Mouse (Mus musculus): ENCODE results near the gene Napepld. TPM values are rescaled to one million over a fixed set of nuclear protein-coding genes. Genes with fewer than 3 reads are reported as not detected.
A peak's percentile ranks its signal among the peaks of the same experiment; 100 is the strongest.

The Napepld gene
- polyA plus RNA-seq (2015; fragmentation: Nextera tagmentation; extraction: Ambion mirVana) = 2.1 and 2.5 TPM in 2 replicates

- under 1% methylated on average over 59 of the region's 59 CpGs for WGBS
- no peaks in the 10 kb centered on the region for H3K9me3 ChIP-seq
- peak; percentile 99 for ATAC-seq (ENCODE audit: low FRiP score, low read depth)
- peak within 1 kb of the TSS; percentile 68 for H3K4me3 ChIP-seq
- H3K27me3 ChIP-seq = no peaks in the 10 kb centered on the region
- 0 out of 2 replicates have a peak, but pooled peaks cover 4% of the 10 kb centered on the region for H3K4me1 ChIP-seq
- peak within 1 kb of the TSS; percentile 83 for H3K4me2 ChIP-seq (replicated peaks)
- peak within 1 kb of the TSS; percentile 86 for H3K9ac ChIP-seq
- no peaks in the 10 kb centered on the region for H3K36me3 ChIP-seq
- peak within 1 kb of the TSS; percentile 91 for H3K27ac ChIP-seq
Measured at GRCm38 (mm10) chr5:21701351-21702008, at the start of gene Napepld. Napepld (minus strand) TSS chr5:21701396.

GRCm38 (mm10) chr5:21745966-21746365 is 44.8 kb upstream of the Napepld start:
- no peak for ATAC-seq (ENCODE audit: low FRiP score, low read depth)
- Histone ChIP-seq H3K36me3 (peaks cover 99% of the 10 kb centered on the region), H3K4me1 (no peaks in the 10 kb centered on the region), H3K27ac (no peak overlapping the region), H3K4me3 (no peak overlapping the region), H3K9me3 (no peaks in the 10 kb centered on the region), H3K27me3 (no peaks in the 10 kb centered on the region), H3K4me2 (replicated peaks) (no peak overlapping the region), H3K9ac (no peak overlapping the region)
- WGBS = 93% methylated on average over 7 of the region's 8 CpGs

GRCm38 (mm10) chr5:21744651-21745050 is 43.5 kb upstream of the Napepld start:
- Histone ChIP-seq H3K4me2 (replicated peaks) (no peak overlapping the region), H3K4me3 (no peak overlapping the region), H3K27me3 (no peaks in the 10 kb centered on the region), H3K9me3 (no peaks in the 10 kb centered on the region), H3K4me1 (no peaks in the 10 kb centered on the region), H3K9ac (no peak overlapping the region), H3K36me3 (peaks cover 96% of the 10 kb centered on the region), H3K27ac (no peak overlapping the region)
- no peak for ATAC-seq (ENCODE audit: low FRiP score, low read depth)

- peaks cover 96% of the 10 kb centered on the region for H3K36me3 ChIP-seq
Measured at GRCm38 (mm10) chr5:21743606-21744005, 42.4 kb upstream of the Napepld start.

GRCm38 (mm10) chr5:21739881-21740280 is 38.7 kb upstream of the Napepld start:
- peaks cover 62% of the 10 kb centered on the region for H3K36me3 ChIP-seq
- no peaks in the 10 kb centered on the region for H3K9me3 ChIP-seq
- H3K27me3 ChIP-seq = no peaks in the 10 kb centered on the region
- no peak overlapping the region for H3K4me2 ChIP-seq (replicated peaks)
- WGBS = 92% methylated on average over 13 of the region's 13 CpGs
- no peak overlapping the region for H3K4me3 ChIP-seq
- no peak overlapping the region for H3K9ac ChIP-seq
- no peak for ATAC-seq (ENCODE audit: low FRiP score, low read depth)
- no peak overlapping the region for H3K27ac ChIP-seq
- H3K4me1 ChIP-seq = peaks cover 12% of the 10 kb centered on the region

More at GRCm38 (mm10) chr5:21743606-21744005, 42.4 kb upstream of the Napepld start:
- WGBS = 95% methylated on average over 10 of the region's 10 CpGs
- H3K9ac ChIP-seq = no peak overlapping the region
- no peak overlapping the region for H3K4me3 ChIP-seq
- H3K27me3 ChIP-seq = no peaks in the 10 kb centered on the region
- H3K27ac ChIP-seq = no peak overlapping the region
- H3K4me1 ChIP-seq = peaks cover 1% of the 10 kb centered on the region; the same call in 1 of the 2 replicates
- no peaks in the 10 kb centered on the region for H3K9me3 ChIP-seq
- H3K4me2 ChIP-seq (replicated peaks) = no peak overlapping the region
- no peak for ATAC-seq (ENCODE audit: low FRiP score, low read depth)

- no peak overlapping the region for H3K27ac ChIP-seq
- peaks cover 12% of the 10 kb centered on the region for H3K4me1 ChIP-seq
- no peak for ATAC-seq (ENCODE audit: low FRiP score, low read depth)
- no peaks in the 10 kb centered on the region for H3K9me3 ChIP-seq
- no peak overlapping the region for H3K4me2 ChIP-seq (replicated peaks)
- H3K27me3 ChIP-seq = no peaks in the 10 kb centered on the region
- H3K36me3 ChIP-seq = peaks cover 55% of the 10 kb centered on the region
- H3K4me3 ChIP-seq = no peak overlapping the region
- WGBS = 94% methylated on average over 11 of the region's 11 CpGs
- H3K9ac ChIP-seq = no peak overlapping the region
Measured at GRCm38 (mm10) chr5:21739120-21739519, 37.9 kb upstream of the Napepld start.

GRCm38 (mm10) chr5:21737620-21738019 is 36.4 kb upstream of the Napepld start:
- ATAC-seq (ENCODE audit: low FRiP score, low read depth) = no peak; the same call in 1 of the 2 replicates
- no peaks in the 10 kb centered on the region for H3K27me3 ChIP-seq
- peak overlapping the region; percentile 89 for H3K4me3 ChIP-seq
- H3K4me1 ChIP-seq = peaks cover 16% of the 10 kb centered on the region
- no peaks in the 10 kb centered on the region for H3K9me3 ChIP-seq
- peak overlapping the region; percentile 90 for H3K9ac ChIP-seq
- no peak overlapping the region for H3K27ac ChIP-seq
- peak overlapping the region; percentile 94 for H3K4me2 ChIP-seq (replicated peaks)
- H3K36me3 ChIP-seq = peaks cover 40% of the 10 kb centered on the region
- 29% methylated on average over 10 of the region's 10 CpGs for WGBS

GRCm38 (mm10) chr5:21736956-21737585 is 35.9 kb upstream of the Napepld start, which contains the start of gene Pmpcb:
Pmpcb (plus strand) TSS chr5:21737141.
- peak within 1 kb of the TSS; percentile 94 for H3K4me2 ChIP-seq (replicated peaks)
- no peaks in the 10 kb centered on the region for H3K27me3 ChIP-seq
- ATAC-seq (ENCODE audit: low FRiP score, low read depth) = peak; percentile 93
- peak within 1 kb of the TSS; percentile 88 for H3K27ac ChIP-seq
- under 1% methylated on average over 42 of the region's 42 CpGs for WGBS
- H3K36me3 ChIP-seq = peaks cover 34% of the 10 kb centered on the region
- H3K4me3 ChIP-seq = peak within 1 kb of the TSS; percentile 89
- no peaks in the 10 kb centered on the region for H3K9me3 ChIP-seq
- H3K9ac ChIP-seq = peak within 1 kb of the TSS; percentile 90
- peaks cover 16% of the 10 kb centered on the region for H3K4me1 ChIP-seq

GRCm38 (mm10) chr5:21736046-21736445 is 34.9 kb upstream of the Napepld start:
- no peak overlapping the region for H3K27ac ChIP-seq
- no peak overlapping the region for H3K4me2 ChIP-seq (replicated peaks)
- H3K9ac ChIP-seq = no peak overlapping the region
- WGBS = 87% methylated on average over 11 of the region's 11 CpGs
- H3K4me1 ChIP-seq = peaks cover 16% of the 10 kb centered on the region
- no peaks in the 10 kb centered on the region for H3K27me3 ChIP-seq
- H3K9me3 ChIP-seq = no peaks in the 10 kb centered on the region
- no peak overlapping the region for H3K4me3 ChIP-seq
- no peak for ATAC-seq (ENCODE audit: low FRiP score, low read depth)
- peaks cover 24% of the 10 kb centered on the region for H3K36me3 ChIP-seq

GRCm38 (mm10) chr5:21735584-21735983 is 34.4 kb upstream of the Napepld start:
- peak overlapping the region; percentile 21 for H3K4me3 ChIP-seq
- no peak for ATAC-seq (ENCODE audit: low FRiP score, low read depth)

GRCm38 (mm10) chr5:21735100-21735499 is 33.9 kb upstream of the Napepld start:
- ATAC-seq (ENCODE audit: low FRiP score, low read depth) = no peak

More at GRCm38 (mm10) chr5:21735584-21735983, 34.4 kb upstream of the Napepld start:
- no peak overlapping the region for H3K9ac ChIP-seq
- 27% methylated on average over 10 of the region's 10 CpGs for whole genome bisulfite sequencing
- H3K4me1 ChIP-seq = peaks cover 16% of the 10 kb centered on the region
- peaks cover 22% of the 10 kb centered on the region for H3K36me3 ChIP-seq
- no peak overlapping the region for H3K27ac ChIP-seq
- H3K4me2 ChIP-seq (replicated peaks) = peak overlapping the region; percentile 40
- H3K9me3 ChIP-seq = no peaks in the 10 kb centered on the region
- no peaks in the 10 kb centered on the region for H3K27me3 ChIP-seq

GRCm38 (mm10) chr5:21732930-21733329 is 31.7 kb upstream of the Napepld start:
- Histone ChIP-seq H3K36me3 (no peaks in the 10 kb centered on the region), H3K27ac (no peak overlapping the region), H3K9me3 (no peaks in the 10 kb centered on the region), H3K9ac (no peak overlapping the region), H3K4me1 (peaks cover 7% of the 10 kb centered on the region), H3K27me3 (no peaks in the 10 kb centered on the region), H3K4me3 (no peak overlapping the region), H3K4me2 (replicated peaks) (no peak overlapping the region)
- no peak for ATAC-seq (ENCODE audit: low FRiP score, low read depth)
- WGBS = 58% methylated on average over 8 of the region's 8 CpGs

More at GRCm38 (mm10) chr5:21735100-21735499, 33.9 kb upstream of the Napepld start:
- 85% methylated on average over 20 of the region's 20 CpGs for WGBS
- H3K36me3 ChIP-seq = peaks cover 17% of the 10 kb centered on the region
- no peak overlapping the region for H3K27ac ChIP-seq
- peak overlapping the region; percentile 21 for H3K4me3 ChIP-seq
- H3K9me3 ChIP-seq = no peaks in the 10 kb centered on the region
- peak overlapping the region; percentile 40 for H3K4me2 ChIP-seq (replicated peaks)
- H3K27me3 ChIP-seq = no peaks in the 10 kb centered on the region
- peaks cover 16% of the 10 kb centered on the region for H3K4me1 ChIP-seq
- no peak overlapping the region for H3K9ac ChIP-seq

Measured in limb, embryonic 13.5 days (tissue).